Mouse (Mus musculus) lung, postnatal 0 days (tissue): ENCODE data around the gene Upp1. TPM values are rescaled to one million over a fixed set of nuclear protein-coding genes. Genes with fewer than 3 reads are reported as not detected.
"Not testable (repeated sequence)": the region's sequence is repeated elsewhere in the genome, so short reads cannot be mapped to it uniquely, and the experiment has no call there.

Source experiments
- ATAC-seq: fragments of 200-750 bp; cut with Nextera tagmentation; 2 replicates; pipeline ENCODE4 v1.8.0; 2017; ENCODE audit warnings: moderate library complexity
- DNase-seq: peaks from one replicate; pipeline ENCODE4 v3.0.0-alpha.2; 2016; ENCODE audit warnings: low spot score
- H3K27ac ChIP-seq: fragments of 300-500 bp; sonication (generic); 2 replicates; pipeline ENCODE4 v1.5.1; 2014; ENCODE audit warnings: antibody characterized with exemption, mild to moderate bottlenecking, low read length, mixed read lengths
- H3K27me3 ChIP-seq: fragments of 300-500 bp; sonication (generic); replicated peaks from 2 replicates; pipeline ENCODE4 v1.6.1; 2014; ENCODE audit warnings: low read length, mixed read lengths; ENCODE audit not compliant: insufficient read depth
- H3K36me3 ChIP-seq: fragments of 300-500 bp; sonication (generic); 2 replicates; pipeline ENCODE4 v1.6.1; 2014; ENCODE audit warnings: low read length, mixed read lengths; ENCODE audit not compliant: insufficient read depth
- H3K4me1 ChIP-seq: fragments of 300-500 bp; sonication (generic); 2 replicates; pipeline ENCODE4 v1.6.1; 2014; ENCODE audit warnings: antibody characterized with exemption, low read depth, low read length, mixed read lengths; ENCODE audit not compliant: insufficient read depth
- H3K4me2 ChIP-seq: fragments of 300-500 bp; sonication (generic); replicated peaks from 2 replicates; pipeline ENCODE4 v1.6.1; 2014; ENCODE audit warnings: low read depth, mild to moderate bottlenecking, low read length, moderate library complexity, mixed read lengths
- H3K4me3 ChIP-seq: fragments of 300-500 bp; sonication (generic); 2 replicates; pipeline ENCODE4 v1.5.1; 2014; ENCODE audit warnings: low read depth, low read length
- H3K9ac ChIP-seq: fragments of 300-500 bp; sonication (generic); replicated peaks from 2 replicates; pipeline ENCODE4 v1.6.1; 2014; ENCODE audit warnings: low read depth, mild to moderate bottlenecking
- H3K9me3 ChIP-seq: fragments of 300-500 bp; sonication (generic); 2 replicates; pipeline ENCODE4 v1.6.1; 2016; ENCODE audit warnings: low read length, mixed read lengths
- CTCF ChIP-seq: IDR thresholded peaks from 2 replicates; pipeline ENCODE4 v1.5.1; 2016; ENCODE audit warnings: antibody characterized with exemption, mild to moderate bottlenecking
- EP300 ChIP-seq: IDR thresholded peaks from 2 replicates; pipeline ENCODE4 v1.6.1; 2016; ENCODE audit warnings: antibody characterized with exemption, mild to moderate bottlenecking, control low read depth
- WGBS: fragments of 180-500 bp; shearing (Covaris S2); extraction: QIAGEN DNeasy Blood & Tissue Kit; methylation state at CpG from one replicate; pipeline ENCODE4 v1.1.7; 2014; 5-methylcytosine and 5-hydroxymethylcytosine counted together
- polyA plus RNA-seq: library from polyadenylated mRNA; unstranded; fragments of >200 nt; fragmentation: Nextera tagmentation; extraction: Ambion mirVana; gene quantifications from 2 replicates; pipeline ENCODE4 v1.2.1, GENCODE M21; 2015

Gene Upp1
- polyA plus RNA-seq, 1 experiment from 2014 or later, result 28.9 TPM

GRCm38 (mm10) chr11:9146683-9147082 is 28.8 kb downstream of the Upp1 start:
- no peaks in the 10 kb centered on the region for H3K9me3 ChIP-seq
- no peak overlapping the region for H3K9ac ChIP-seq
- TF ChIP-seq CTCF, result no peak
- no peak for TF ChIP-seq EP300
- H3K4me1 ChIP-seq, result no peaks in the 10 kb centered on the region
- H3K36me3 ChIP-seq, result no peaks in the 10 kb centered on the region
- no peak for ATAC-seq
- no peak overlapping the region for H3K4me3 ChIP-seq
- H3K27me3 ChIP-seq, result no peaks in the 10 kb centered on the region
- no peak overlapping the region for H3K27ac ChIP-seq
- H3K4me2 ChIP-seq, result no peak overlapping the region
- 67% methylated on average over 1 of the region's 1 CpGs for WGBS
- DNase-seq, result no peak

- TF ChIP-seq EP300 (no peak), CTCF (no peak)
- Histone ChIP-seq H3K4me1 (no peaks in the 10 kb centered on the region), H3K9ac (no peak overlapping the region), H3K4me3 (no peak overlapping the region), H3K9me3 (no peaks in the 10 kb centered on the region), H3K36me3 (no peaks in the 10 kb centered on the region), H3K27me3 (no peaks in the 10 kb centered on the region), H3K27ac (no peak overlapping the region), H3K4me2 (no peak overlapping the region)
- 41% methylated on average over 2 of the region's 2 CpGs for WGBS
- DNase-seq (no peak), ATAC-seq (no peak)
These were observed 30.3 kb downstream of the Upp1 start for GRCm38 (mm10) chr11:9148206-9148605.

GRCm38 (mm10) chr11:9150403-9150802 is 32.5 kb downstream of the Upp1 start:
- not testable (repeated sequence) for ATAC-seq, H3K36me3 ChIP-seq, H3K9ac ChIP-seq, H3K4me2 ChIP-seq, H3K4me1 ChIP-seq, H3K9me3 ChIP-seq, DNase-seq, H3K4me3 ChIP-seq, H3K27me3 ChIP-seq, H3K27ac ChIP-seq
- WGBS, result 84% methylated on average over 25 of the region's 25 CpGs

GRCm38 (mm10) chr11:9159953-9160352 is 42.0 kb downstream of the Upp1 start:
- TF ChIP-seq EP300, result no peak
- TF ChIP-seq CTCF, result no peak
- no peak overlapping the region for H3K4me3 ChIP-seq
- no peak overlapping the region for H3K27ac ChIP-seq
- ATAC-seq (no peak), DNase-seq (peak; percentile 8)
- H3K9me3 ChIP-seq, result no peaks in the 10 kb centered on the region
- no peak overlapping the region for H3K4me2 ChIP-seq
- no peaks in the 10 kb centered on the region for H3K27me3 ChIP-seq
- no peaks in the 10 kb centered on the region for H3K36me3 ChIP-seq
- WGBS, result 20% methylated on average over 3 of the region's 3 CpGs
- H3K4me1 ChIP-seq, result no peaks in the 10 kb centered on the region
- no peak overlapping the region for H3K9ac ChIP-seq

- H3K4me1 ChIP-seq, result no peaks in the 10 kb centered on the region
- TF ChIP-seq EP300, result no peak
- TF ChIP-seq CTCF, result no peak
- no peak overlapping the region for H3K9ac ChIP-seq
- no peak for DNase-seq
- H3K4me2 ChIP-seq, result no peak overlapping the region
- H3K4me3 ChIP-seq, result no peak overlapping the region
- no peaks in the 10 kb centered on the region for H3K9me3 ChIP-seq
- H3K36me3 ChIP-seq, result no peaks in the 10 kb centered on the region
- 83% methylated on average over 2 of the region's 2 CpGs for WGBS
- no peak overlapping the region for H3K27ac ChIP-seq
- H3K27me3 ChIP-seq, result no peaks in the 10 kb centered on the region
- no peak for ATAC-seq
These were observed 49.4 kb downstream of the Upp1 start for GRCm38 (mm10) chr11:9167331-9167730.

- Histone ChIP-seq H3K36me3 (no peaks in the 10 kb centered on the region), H3K27me3 (no peaks in the 10 kb centered on the region), H3K9me3 (no peaks in the 10 kb centered on the region), H3K4me2 (no peak overlapping the region), H3K4me1 (no peaks in the 10 kb centered on the region), H3K4me3 (no peak overlapping the region), H3K27ac (no peak overlapping the region), H3K9ac (no peak overlapping the region)
- no peak for TF ChIP-seq CTCF
- TF ChIP-seq EP300, result no peak
- ATAC-seq, result no peak
- DNase-seq, result no peak
- 79% methylated on average over 1 of the region's 1 CpGs for WGBS
These were observed 63.6 kb downstream of the Upp1 start for GRCm38 (mm10) chr11:9181477-9181876.

Other genes starting within 250 kb of the Upp1 start
- 0.02 and 0.07 TPM in 2 replicates for gene Pkd1l1, start 144.8 kb upstream of the Upp1 start, polyA plus RNA-seq
- 6.4 and 7.1 TPM in 2 replicates for gene Hus1, start 106.9 kb upstream of the Upp1 start, polyA plus RNA-seq
- gene Gm11992, start 69.5 kb upstream of the Upp1 start, polyA plus RNA-seq, result 2.9 and 4.0 TPM in 2 replicates
- 0.10 TPM in 1 of 2 replicates, not detected in the other for gene Sun3, start 69.1 kb upstream of the Upp1 start, polyA plus RNA-seq
- 0.02 TPM in 2 replicates for gene Abca13, start 73.8 kb downstream of the Upp1 start, polyA plus RNA-seq